Mouse (Mus musculus): ENCODE results near the gene Spg11. TPM values are rescaled to one million over a fixed set of nuclear protein-coding genes. Genes with fewer than 3 reads are reported as not detected.

Gene Spg11
- polyA plus RNA-seq, 1 experiment = 7.1 TPM

- WGBS = 41% methylated on average over 7 of the region's 7 CpGs
- Histone ChIP-seq H3K36me3 (ENCODE audit: control insufficient read depth, insufficient read depth, low read length) (peaks cover 11% of the 10 kb centered on the region), H3K27me3 (ENCODE audit: control insufficient read depth, insufficient read depth, low read length) (no peaks in the 10 kb centered on the region), H3K4me1 (ENCODE audit: control insufficient read depth, insufficient read depth, insufficient read length) (no peaks in the 10 kb centered on the region), H3K27ac (ENCODE audit: insufficient read depth, low read length) (no peak overlapping the region), H3K4me3 (ENCODE audit: extremely low read depth, insufficient read depth, insufficient read length) (no peak overlapping the region)
- DNase-seq (ENCODE audit: low read depth in 1 of 2, low spot score in 2 of 2) = no peak
- TF ChIP-seq POLR2A (IDR thresholded peaks at IDR 0.05; ENCODE audit: low read depth, low read length) (no peak), CTCF (IDR thresholded peaks at IDR 0.05; ENCODE audit: extremely low read depth, insufficient read depth, insufficient read length, insufficient replicate concordance) (no peak)
These were observed 106.7 kb downstream of the Spg11 start for GRCm38 (mm10) chr2:122011441-122011840.

GRCm38 (mm10) chr2:122008832-122009231 is 109.4 kb downstream of the Spg11 start:
- Histone ChIP-seq H3K4me3 (ENCODE audit: extremely low read depth, insufficient read depth, insufficient read length) (no peak overlapping the region), H3K27ac (ENCODE audit: insufficient read depth, low read length) (no peak overlapping the region), H3K36me3 (ENCODE audit: control insufficient read depth, insufficient read depth, low read length) (peaks cover 10% of the 10 kb centered on the region), H3K27me3 (ENCODE audit: control insufficient read depth, insufficient read depth, low read length) (no peaks in the 10 kb centered on the region), H3K4me1 (ENCODE audit: control insufficient read depth, insufficient read depth, insufficient read length) (no peaks in the 10 kb centered on the region)
- 93% methylated on average over 3 of the region's 3 CpGs for WGBS
- DNase-seq (ENCODE audit: low read depth in 1 of 2, low spot score in 2 of 2) = no peak
- TF ChIP-seq POLR2A (IDR thresholded peaks at IDR 0.05; ENCODE audit: low read depth, low read length) (no peak), CTCF (IDR thresholded peaks at IDR 0.05; ENCODE audit: extremely low read depth, insufficient read depth, insufficient read length, insufficient replicate concordance) (no peak)

Other genes starting within 250 kb of the Spg11 start
- gene Ctdspl2, start 162.4 kb downstream of the Spg11 start, polyA plus RNA-seq (2012; rRNA removed) = 2.9 and 3.1 TPM in 2 replicates
- gene Mageb3, start 162.3 kb downstream of the Spg11 start, polyA plus RNA-seq (2012; rRNA removed) = not detected in 2 replicates
- 3.2 and 4.7 TPM in 2 replicates for gene Eif3j1, start 89.8 kb downstream of the Spg11 start, polyA plus RNA-seq (2012; rRNA removed)
- 1,293 and 1,365 TPM in 2 replicates for gene B2m, start 29.3 kb upstream of the Spg11 start, polyA plus RNA-seq (2012; rRNA removed)
- not detected in 2 replicates for gene Trim69, start 42.3 kb upstream of the Spg11 start, polyA plus RNA-seq (2012; rRNA removed)
- 0.06 and 0.11 TPM in 2 replicates for gene Patl2, start 67.8 kb upstream of the Spg11 start, polyA plus RNA-seq (2012; rRNA removed)
- not detected in 2 replicates for gene Terb2, start 67.9 kb upstream of the Spg11 start, polyA plus RNA-seq (2012; rRNA removed)
- 6.8 and 6.9 TPM in 2 replicates for gene Sord, start 116.4 kb upstream of the Spg11 start, polyA plus RNA-seq (2012; rRNA removed)
- gene Duox2, start 180.1 kb upstream of the Spg11 start, polyA plus RNA-seq (2012; rRNA removed) = 0.02 TPM in 1 of 2 replicates, not detected in the other
- not detected in 2 replicates for gene Duoxa2, start 180.5 kb upstream of the Spg11 start, polyA plus RNA-seq (2012; rRNA removed)
- gene Duoxa1, start 195.3 kb upstream of the Spg11 start, polyA plus RNA-seq (2012; rRNA removed) = not detected in 2 replicates
- not detected in 2 replicates for gene Duox1, start 197.3 kb upstream of the Spg11 start, polyA plus RNA-seq (2012; rRNA removed)